Mouse (Mus musculus) forebrain, embryonic 10.5 days (tissue): ENCODE measurements around the gene 1700122O11Rik. TPM values are rescaled to one million over a fixed set of nuclear protein-coding genes. Genes with fewer than 3 reads are reported as not detected.

Experiments used
- DNase-seq: peaks from one replicate; pipeline ENCODE4 v3.0.0-alpha.2; 2017; ENCODE audit warnings: low spot score; ENCODE audit errors: extremely low spot score
- H3K27ac ChIP-seq: fragments of 300-500 bp; sonication (generic); 2 replicates; pipeline ENCODE4 v1.5.1; 2016; ENCODE audit warnings: mild to moderate bottlenecking
- H3K27me3 ChIP-seq: fragments of 300-500 bp; sonication (generic); 2 replicates; pipeline ENCODE4 v1.6.1; 2016; ENCODE audit warnings: mild to moderate bottlenecking; ENCODE audit not compliant: poor library complexity, severe bottlenecking
- H3K36me3 ChIP-seq: fragments of 300-500 bp; sonication (generic); replicated peaks from 2 replicates; pipeline ENCODE4 v1.6.1; 2016; ENCODE audit warnings: mild to moderate bottlenecking, moderate library complexity
- H3K4me1 ChIP-seq: fragments of 300-500 bp; sonication (generic); 2 replicates; pipeline ENCODE4 v1.6.1; 2016
- H3K4me3 ChIP-seq: fragments of 300-500 bp; sonication (generic); 2 replicates; pipeline ENCODE4 v1.5.1; 2016; ENCODE audit warnings: mild to moderate bottlenecking, moderate library complexity
- H3K9me3 ChIP-seq: fragments of 300-500 bp; sonication (generic); 2 replicates; pipeline ENCODE4 v1.6.1; 2016; ENCODE audit warnings: mild to moderate bottlenecking, moderate library complexity
- WGBS: fragments of 180-500 bp; shearing (Covaris S2); methylation state at CpG from one replicate; pipeline ENCODE4 v1.1.7; 2016; 5-methylcytosine and 5-hydroxymethylcytosine counted together
- polyA plus RNA-seq: library from polyadenylated mRNA; unstranded; fragments of >200 nt; fragmentation: Nextera tagmentation; extraction: Ambion mirVana; gene quantifications from 2 replicates; pipeline ENCODE4 v1.2.1, GENCODE M21; 2016

1700122O11Rik gene
- not detected in 2 replicates for polyA plus RNA-seq

DNA sequence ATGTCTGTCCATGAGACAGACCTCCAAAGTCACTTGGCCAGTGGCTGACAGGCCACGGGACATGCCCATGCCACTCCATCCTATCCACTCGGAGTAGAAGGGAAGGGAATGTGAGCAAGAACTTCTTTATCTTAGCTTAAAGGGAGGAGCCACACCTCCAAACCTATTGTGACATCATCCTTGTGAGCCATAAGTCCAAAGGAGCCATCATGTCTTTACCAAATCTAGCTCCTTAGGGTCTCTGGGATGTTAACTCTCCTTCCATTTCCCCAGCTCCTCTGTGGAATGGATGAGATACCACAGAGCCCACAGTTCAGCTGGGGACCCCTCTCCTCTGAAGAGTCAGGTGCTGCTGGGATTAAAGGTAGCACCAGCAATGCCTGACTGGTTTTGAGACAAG, at the start of gene 1700122O11Rik:
TSS of gene 1700122O11Rik (minus strand) at position 101 of the 400 bp plus-strand sequence.
- 92% methylated on average over 2 of the region's 2 CpGs for WGBS
- peaks cover 65% of the 10 kb centered on the region for H3K27me3 ChIP-seq

DNA sequence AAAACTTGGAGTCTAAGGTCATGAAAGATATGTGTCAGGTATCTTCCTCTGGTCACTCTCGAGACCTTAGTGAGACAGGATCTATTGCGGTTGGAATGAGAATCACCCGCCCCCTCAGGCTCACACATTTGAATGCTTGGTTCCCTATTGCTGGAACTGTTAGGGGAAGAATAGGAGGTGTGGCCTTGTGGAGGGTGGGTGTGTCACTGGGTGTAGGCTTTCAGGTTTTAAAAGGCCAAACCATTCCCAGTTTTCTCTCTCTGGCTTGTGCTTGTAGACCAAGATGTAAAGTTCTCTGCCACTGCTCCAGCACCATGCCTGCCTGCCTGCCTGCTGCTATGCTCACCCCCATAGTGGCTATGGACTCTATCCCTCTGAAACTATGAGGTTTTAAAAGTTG, 42.5 kb upstream of the 1700122O11Rik start:
- WGBS: 65% methylated on average over 3 of the region's 3 CpGs
- no peak overlapping the region for H3K4me3 ChIP-seq
- DNase-seq: no peak
- H3K27ac ChIP-seq: no peak overlapping the region
- peaks cover 10% of the 10 kb centered on the region for H3K4me1 ChIP-seq
- H3K27me3 ChIP-seq: no peaks in the 10 kb centered on the region
- no peaks in the 10 kb centered on the region for H3K36me3 ChIP-seq
- no peaks in the 10 kb centered on the region for H3K9me3 ChIP-seq

More for the DNA sequence above, at the start of gene 1700122O11Rik:
- Histone ChIP-seq H3K27ac (peak within 1 kb of the TSS; percentile 77), H3K4me1 (peaks cover 46% of the 10 kb centered on the region), H3K4me3 (peak within 1 kb of the TSS; percentile 38), H3K36me3 (no peaks in the 10 kb centered on the region), H3K9me3 (peaks cover 1% of the 10 kb centered on the region; the same call in 1 of the 2 replicates)
- DNase-seq: no peak

- 22% methylated on average over 5 of the region's 5 CpGs for WGBS
- DNase-seq: no peak
- peaks cover 6% of the 10 kb centered on the region; the same call in 1 of the 2 replicates for H3K9me3 ChIP-seq
- H3K4me3 ChIP-seq: no peak overlapping the region
- H3K36me3 ChIP-seq: no peaks in the 10 kb centered on the region
- peak overlapping the region; percentile 46; the same call in 1 of the 2 replicates for H3K27ac ChIP-seq
- H3K4me1 ChIP-seq: peaks cover 29% of the 10 kb centered on the region
- H3K27me3 ChIP-seq: peaks cover 36% of the 10 kb centered on the region
Measured at GRCm38 (mm10) chr17:48067729-48068128, 29.6 kb upstream of the 1700122O11Rik start.

DNA sequence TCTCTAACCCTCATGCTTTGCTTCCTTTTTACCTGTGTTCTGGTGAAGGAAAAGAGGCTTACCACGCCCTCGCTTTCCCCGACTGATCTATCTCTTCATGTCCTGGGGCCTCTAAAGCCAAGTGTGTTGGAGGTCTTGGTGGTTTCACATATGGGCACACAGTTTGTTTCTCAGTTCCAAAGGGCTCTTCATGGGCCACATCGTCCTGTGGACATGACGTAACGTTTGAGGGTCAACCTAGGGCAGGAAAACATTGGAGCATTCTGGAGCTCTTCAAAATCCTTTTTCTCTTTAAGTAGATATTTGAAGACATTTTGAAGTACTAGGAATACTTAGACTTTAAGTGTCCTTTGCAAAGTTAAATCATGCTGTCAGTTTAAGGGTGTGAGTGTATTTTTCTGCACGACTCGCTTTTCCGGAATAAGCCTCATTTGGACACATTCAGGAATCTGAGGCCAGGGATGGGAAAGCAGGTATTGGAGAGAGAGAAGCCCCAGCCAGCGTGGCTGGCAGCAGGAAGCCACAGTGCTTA, 29.1 kb upstream of the 1700122O11Rik start:
- H3K9me3 ChIP-seq: peaks cover 6% of the 10 kb centered on the region; the same call in 1 of the 2 replicates
- DNase-seq: no peak
- peak overlapping the region; percentile 46; the same call in 1 of the 2 replicates for H3K27ac ChIP-seq
- H3K4me3 ChIP-seq: no peak overlapping the region
- H3K27me3 ChIP-seq: peaks cover 36% of the 10 kb centered on the region
- no peaks in the 10 kb centered on the region for H3K36me3 ChIP-seq
- H3K4me1 ChIP-seq: peaks cover 29% of the 10 kb centered on the region
- WGBS: 69% methylated on average over 10 of the region's 10 CpGs

GRCm38 (mm10) chr17:48065081-48065501, 27.0 kb upstream of the 1700122O11Rik start:
- H3K4me1 ChIP-seq: peaks cover 29% of the 10 kb centered on the region
- no peak for DNase-seq
- H3K9me3 ChIP-seq: no peaks in the 10 kb centered on the region
- H3K4me3 ChIP-seq: no peak overlapping the region
- peaks cover 36% of the 10 kb centered on the region for H3K27me3 ChIP-seq
- H3K36me3 ChIP-seq: no peaks in the 10 kb centered on the region
- peak overlapping the region; percentile 56 for H3K27ac ChIP-seq
- 14% methylated on average over 5 of the region's 5 CpGs for WGBS

DNA sequence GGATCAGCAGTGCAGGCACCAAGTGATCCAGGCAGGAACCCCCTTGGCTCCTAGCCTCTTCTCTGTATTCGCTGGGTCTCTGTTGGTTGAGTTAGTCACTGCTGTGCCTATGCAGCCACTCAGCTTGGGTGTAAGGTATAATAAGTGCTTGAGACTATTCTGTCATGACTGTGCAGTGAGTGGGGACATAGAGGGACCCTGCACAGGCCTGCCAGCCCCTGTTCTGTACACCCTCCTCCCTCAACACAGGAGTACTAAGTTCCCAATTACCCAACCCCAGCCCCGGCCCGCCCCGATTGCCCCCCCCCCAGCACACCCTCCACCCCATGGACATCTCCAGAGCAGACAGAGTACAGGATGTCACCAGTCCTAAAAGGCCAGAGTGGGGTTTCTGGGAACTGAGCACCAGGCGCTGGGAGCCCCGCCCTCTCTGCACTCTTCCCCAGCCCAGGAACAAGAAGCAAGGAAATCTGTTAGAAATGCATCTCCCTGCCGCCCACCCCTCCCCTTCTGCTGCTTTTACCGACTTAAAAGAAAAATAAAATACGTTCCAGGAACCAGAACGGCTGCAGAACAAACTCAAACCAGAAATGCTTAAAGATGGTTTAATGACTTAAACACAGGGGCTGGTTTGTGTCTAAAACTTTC, 26.2 kb upstream of the 1700122O11Rik start:
- H3K4me3 ChIP-seq: no peak overlapping the region
- peak overlapping the region; percentile 56 for H3K27ac ChIP-seq
- DNase-seq: no peak
- H3K27me3 ChIP-seq: peaks cover 40% of the 10 kb centered on the region
- peaks cover 29% of the 10 kb centered on the region for H3K4me1 ChIP-seq
- 45% methylated on average over 10 of the region's 10 CpGs for WGBS
- H3K9me3 ChIP-seq: no peaks in the 10 kb centered on the region
- H3K36me3 ChIP-seq: no peaks in the 10 kb centered on the region

DNA sequence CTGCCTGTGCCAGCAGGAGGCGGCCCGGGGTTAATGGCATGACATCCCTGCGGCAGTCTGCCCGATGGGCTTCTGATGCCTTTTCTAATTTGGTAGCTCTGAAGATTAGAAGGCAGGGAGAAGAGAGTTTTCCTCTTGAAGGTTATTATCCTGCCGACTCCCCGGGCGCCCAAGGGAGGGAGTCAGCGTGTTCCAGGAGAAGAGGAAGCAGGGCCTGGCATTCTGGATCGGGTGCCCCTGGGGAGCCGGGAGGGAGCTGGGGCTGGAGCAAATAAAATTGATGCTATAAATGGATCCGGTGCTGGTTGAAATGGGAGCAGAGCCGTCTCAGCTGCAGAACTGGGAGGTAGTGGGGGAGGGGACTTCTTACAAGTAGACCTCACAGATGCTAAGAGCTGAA, 19.3 kb upstream of the 1700122O11Rik start:
- DNase-seq: no peak
- H3K27me3 ChIP-seq: peaks cover 58% of the 10 kb centered on the region
- no peak overlapping the region for H3K27ac ChIP-seq
- no peaks in the 10 kb centered on the region for H3K36me3 ChIP-seq
- no peaks in the 10 kb centered on the region; the same call in 1 of the 2 replicates for H3K9me3 ChIP-seq
- H3K4me1 ChIP-seq: peaks cover 32% of the 10 kb centered on the region
- H3K4me3 ChIP-seq: peak overlapping the region; percentile 21
- 2% methylated on average over 12 of the region's 12 CpGs for WGBS

DNA sequence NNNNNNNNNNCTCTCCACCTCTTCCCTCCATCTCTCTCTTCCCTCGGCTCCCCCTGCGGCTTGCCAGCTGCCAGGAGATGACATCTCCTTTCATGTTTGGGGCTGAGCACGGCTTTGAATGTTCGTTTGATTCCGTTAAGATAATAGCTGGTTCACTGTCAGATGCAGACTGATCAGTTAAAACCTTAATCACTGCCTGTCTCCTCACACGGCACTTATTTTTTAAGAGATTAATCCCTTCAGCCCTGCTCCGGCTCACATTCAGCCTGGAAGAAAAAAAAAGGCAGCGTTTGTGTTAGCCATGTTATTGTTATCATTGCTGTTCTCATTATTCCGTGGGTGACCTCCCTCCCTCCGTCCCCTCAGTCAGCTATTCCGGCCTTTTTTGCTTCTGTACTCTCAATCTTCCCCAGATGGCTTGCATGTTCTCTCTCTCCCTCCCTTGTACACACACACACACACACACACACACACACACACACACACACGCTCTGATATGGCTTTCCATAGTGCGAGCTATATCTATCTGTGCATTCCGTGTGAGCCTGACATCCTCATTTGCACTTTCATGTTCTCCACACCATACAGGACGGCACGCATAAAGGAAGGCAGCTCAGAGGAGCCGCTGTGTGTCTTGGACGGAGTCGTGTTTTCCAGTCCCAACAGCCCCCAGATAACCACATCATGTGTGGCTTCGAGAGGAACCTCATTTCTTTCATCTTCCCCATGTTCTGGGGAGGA, 17.2 kb upstream of the 1700122O11Rik start:
- H3K9me3 ChIP-seq: no peaks in the 10 kb centered on the region; the same call in 1 of the 2 replicates
- H3K4me3 ChIP-seq: no peak overlapping the region; the same call in 1 of the 2 replicates
- H3K27ac ChIP-seq: no peak overlapping the region
- H3K36me3 ChIP-seq: no peaks in the 10 kb centered on the region
- peaks cover 76% of the 10 kb centered on the region for H3K27me3 ChIP-seq
- 46% methylated on average over 19 of the region's 20 CpGs for WGBS
- H3K4me1 ChIP-seq: peaks cover 32% of the 10 kb centered on the region
- DNase-seq: no peak

GRCm38 (mm10) chr17:48053646-48054045, 15.6 kb upstream of the 1700122O11Rik start:
- Histone ChIP-seq H3K4me3 (no peak overlapping the region), H3K36me3 (no peaks in the 10 kb centered on the region), H3K4me1 (peaks cover 32% of the 10 kb centered on the region), H3K27ac (no peak overlapping the region), H3K27me3 (peaks cover 70% of the 10 kb centered on the region), H3K9me3 (no peaks in the 10 kb centered on the region; the same call in 1 of the 2 replicates)
- no peak for DNase-seq
- WGBS: 85% methylated on average over 2 of the region's 2 CpGs

- H3K27me3 ChIP-seq: peaks cover 70% of the 10 kb centered on the region
Measured at GRCm38 (mm10) chr17:48052338-48053067, 14.4 kb upstream of the 1700122O11Rik start.

GRCm38 (mm10) chr17:48051638-48052337, 13.7 kb upstream of the 1700122O11Rik start:
- H3K27me3 ChIP-seq: peaks cover 69% of the 10 kb centered on the region
- H3K9me3 ChIP-seq: no peaks in the 10 kb centered on the region; the same call in 1 of the 2 replicates
- no peak overlapping the region for H3K4me3 ChIP-seq
- H3K36me3 ChIP-seq: no peaks in the 10 kb centered on the region
- DNase-seq: no peak
- H3K27ac ChIP-seq: no peak overlapping the region
- WGBS: 79% methylated on average over 5 of the region's 5 CpGs
- H3K4me1 ChIP-seq: peaks cover 17% of the 10 kb centered on the region

More at GRCm38 (mm10) chr17:48052338-48053067, 14.4 kb upstream of the 1700122O11Rik start:
- no peak overlapping the region for H3K27ac ChIP-seq
- no peaks in the 10 kb centered on the region for H3K36me3 ChIP-seq
- H3K9me3 ChIP-seq: no peaks in the 10 kb centered on the region; the same call in 1 of the 2 replicates
- 83% methylated on average over 10 of the region's 10 CpGs for WGBS
- no peak overlapping the region for H3K4me3 ChIP-seq
- DNase-seq: no peak
- H3K4me1 ChIP-seq: peaks cover 24% of the 10 kb centered on the region

DNA sequence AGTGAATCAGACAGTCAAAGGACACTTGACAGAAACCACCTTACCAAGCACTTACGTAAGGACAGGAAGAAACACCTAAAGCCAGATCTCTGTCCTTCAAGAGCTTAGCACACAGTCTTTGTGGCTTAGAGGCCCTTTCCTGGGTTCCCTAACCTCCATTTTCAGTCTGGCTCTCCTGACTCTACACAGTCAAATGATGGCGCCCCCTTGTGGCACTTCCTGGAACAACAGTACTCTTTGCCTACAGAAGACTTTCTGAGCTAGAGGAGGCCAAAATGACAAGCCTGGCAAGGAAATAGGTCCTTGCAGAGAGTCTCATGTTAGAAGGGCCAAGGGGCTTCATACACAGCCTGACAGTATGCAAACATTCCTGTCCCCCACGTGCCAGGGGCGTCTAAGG, 7.5 kb upstream of the 1700122O11Rik start:
- H3K4me1 ChIP-seq: peaks cover 16% of the 10 kb centered on the region
- no peaks in the 10 kb centered on the region for H3K36me3 ChIP-seq
- peaks cover 7% of the 10 kb centered on the region; the same call in 1 of the 2 replicates for H3K9me3 ChIP-seq
- no peak overlapping the region for H3K4me3 ChIP-seq
- WGBS: 30% methylated on average over 4 of the region's 4 CpGs
- peak; percentile 75 for DNase-seq
- peaks cover 32% of the 10 kb centered on the region for H3K27me3 ChIP-seq
- H3K27ac ChIP-seq: no peak overlapping the region
